8 mouse cellular contexts compared by ENCODE assay signal in genomic region chr14:62850980-62851379, GRCm38 (mm10). TPM values are rescaled to one million over a fixed set of nuclear protein-coding genes. Genes with fewer than 3 reads are reported as not detected.
DNase-seq lines count a peak whose midpoint lies in the region; ATAC-seq and TF ChIP-seq lines count a peak whose summit lies in the region.
"Had no signal": no experiment of that assay in that cellular context is flagged by ENCODE, and none has a peak within 500 bp of the region (broad histone marks: within the 10 kb centered on the region; RNA-seq: fewer than 3 reads in every experiment).

No protein-coding gene starts in this region.

- ATAC-seq in neural tube, embryonic 15.5 days (ENCODE audit: low FRiP score), result peak; percentile 50; the same call in 1 of the 2 replicates

- no peak overlapping the region for H3K9ac ChIP-seq in neural tube, embryonic 15.5 days (replicated peaks)
- H3K9ac ChIP-seq: hindbrain, embryonic 15.5 days had no signal

- H3K9me3 ChIP-seq in neural tube, embryonic 15.5 days (replicated peaks), result no peaks in the 10 kb centered on the region

- peaks cover 15% of the 10 kb centered on the region for H3K4me1 ChIP-seq in kidney, adult 2 months (ENCODE audit: control insufficient read depth, insufficient read depth, low read length)
- H3K4me1 ChIP-seq in neural tube, embryonic 15.5 days, result peaks cover 27% of the 10 kb centered on the region

- no peak for TF ChIP-seq CTCF in kidney, adult 2 months (conservative IDR thresholded peaks at IDR 0.05; ENCODE audit: insufficient read depth, insufficient read length, low read depth, low read length)

- H3K36me3 ChIP-seq in kidney, adult 2 months (ENCODE audit: control insufficient read depth, insufficient read depth, low read length), result no peaks in the 10 kb centered on the region
- no peaks in the 10 kb centered on the region for H3K36me3 ChIP-seq in neural tube, embryonic 15.5 days
- H3K36me3 ChIP-seq: hindbrain, embryonic 15.5 days had no signal

- TF ChIP-seq POLR2A in kidney, adult 2 months (IDR thresholded peaks at IDR 0.05; ENCODE audit: low read depth, low read length), result no peak

- no peak overlapping the region for H3K4me2 ChIP-seq in neural tube, embryonic 15.5 days
- H3K4me2 ChIP-seq: hindbrain, embryonic 15.5 days had no signal

- DNase-seq in right cerebral cortex, adult 18-20 months, result peak; percentile 72
- no peak for DNase-seq in right cerebral cortex, postnatal 10 days (ENCODE audit: low spot score in 2 of 2)
- DNase-seq in embryo, embryonic 11 days, result peak; percentile 43
- peak; percentile 74 for DNase-seq in kidney, adult 2 months
- DNase-seq in spleen, postnatal 10 days (ENCODE audit: low spot score in 2 of 2), result no peak
- no peak for DNase-seq in T-cell, adult 2 months (ENCODE audit: low spot score)

- no peaks in the 10 kb centered on the region for H3K27me3 ChIP-seq in kidney, adult 2 months (replicated peaks; ENCODE audit: control insufficient read depth, insufficient read depth, low read length)
- H3K27me3 ChIP-seq in neural tube, embryonic 15.5 days (replicated peaks), result no peaks in the 10 kb centered on the region
- H3K27me3 ChIP-seq: hindbrain, embryonic 15.5 days had no signal

- 32% methylated on average over 6 of the region's 6 CpGs for WGBS in kidney, adult 2 months
- WGBS in neural tube, embryonic 15.5 days, result 28% methylated on average over 6 of the region's 6 CpGs

- H3K4me3 ChIP-seq in kidney, adult 2 months (ENCODE audit: insufficient read depth, low read depth, low read length), result no peak overlapping the region
- no peak overlapping the region for H3K4me3 ChIP-seq in neural tube, embryonic 15.5 days (replicated peaks)
- H3K4me3 ChIP-seq: hindbrain, embryonic 15.5 days had no signal

- no peak overlapping the region for H3K27ac ChIP-seq in kidney, adult 2 months (ENCODE audit: insufficient read depth, low read depth, low read length)
- H3K27ac ChIP-seq in neural tube, embryonic 15.5 days (replicated peaks), result no peak overlapping the region

RNA-seq across cellular contexts. Expression of gene Wdfy2, which starts 13.5 kb away (rescaled TPM):
- 7.7 and 8.3 TPM in 2 replicates for polyA plus RNA-seq in kidney, adult 2 months (2012; rRNA removed)
- polyA plus RNA-seq in neural tube, embryonic 15.5 days (2015; fragmentation: Nextera tagmentation; extraction: Ambion mirVana), result 7.0 and 7.4 TPM in 2 replicates

Comparison
In these comparisons a context has a peak if more than half of its experiments do, and no peak if none do; other contexts are left out.
1. DNase-seq: peak in right cerebral cortex, adult 18-20 months (single experiment), embryo, embryonic 11 days (single experiment) and kidney, adult 2 months (single experiment); none in right cerebral cortex, postnatal 10 days (0 of 2), spleen, postnatal 10 days (0 of 2) and T-cell, adult 2 months (single experiment).